Mouse (Mus musculus) hematopoietic multipotent progenitor cell, adult 10-12 weeks (in vitro differentiated cells): ENCODE data around the gene Olfr777. TPM values are rescaled to one million over a fixed set of nuclear protein-coding genes. Genes with fewer than 3 reads are reported as not detected.

Source experiments
- polyA plus RNA-seq: library from polyadenylated mRNA; stranded (reverse); fragments of >175 nt; gene quantifications from 2 replicates; pipeline ENCODE4 v1.2.3, GENCODE M21; 2012; ENCODE audit warnings: low replicate concordance

Gene Olfr777
- polyA plus RNA-seq: not detected in 2 replicates

DNA sequence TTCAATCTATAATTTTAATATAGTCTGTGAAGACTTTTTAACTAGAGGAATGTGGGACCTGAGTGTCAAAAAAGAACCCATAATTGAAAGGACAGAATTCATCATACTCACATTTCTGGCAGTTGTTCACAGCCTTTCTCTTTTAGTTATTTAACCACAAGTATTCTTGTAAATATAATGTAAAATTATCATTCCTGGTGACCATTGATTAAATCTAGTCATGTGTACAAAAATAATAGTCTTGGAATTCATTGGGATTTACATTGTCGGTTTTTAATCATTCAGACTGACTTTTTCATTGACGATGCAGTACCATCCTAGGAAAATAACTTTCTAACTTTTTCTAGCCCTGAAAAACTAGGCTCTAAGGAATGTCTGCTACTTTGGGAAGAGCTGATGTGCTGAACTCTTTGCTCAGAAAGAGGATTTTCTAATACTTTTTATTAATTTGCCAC is at the start of gene Olfr777:
Gene Olfr777 (minus strand): TSS at position 405 of the 455 bp plus-strand sequence.

DNA sequence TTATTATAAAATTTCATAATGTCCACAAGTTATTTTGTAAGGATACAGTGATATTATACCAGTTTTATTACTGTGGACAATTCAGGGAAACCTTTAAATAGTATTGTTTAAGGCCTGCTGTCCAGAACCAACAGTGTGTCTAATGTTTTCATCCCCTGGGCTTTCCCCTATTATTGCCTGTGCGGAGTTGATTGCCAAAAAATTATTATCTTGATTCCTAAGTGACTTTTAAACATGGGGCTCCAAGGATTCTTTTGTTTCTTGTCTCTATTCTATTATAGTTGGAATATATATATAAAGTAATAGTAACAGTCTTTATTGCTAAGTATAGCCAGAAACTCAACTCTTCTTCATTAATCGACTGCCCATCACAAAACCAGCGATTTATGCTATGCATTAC is 46.5 kb upstream of the Olfr777 start, which contains the start of gene Olfr780:
Gene Olfr780 (plus strand): TSS at position 301 of the 400 bp plus-strand sequence.

DNA sequence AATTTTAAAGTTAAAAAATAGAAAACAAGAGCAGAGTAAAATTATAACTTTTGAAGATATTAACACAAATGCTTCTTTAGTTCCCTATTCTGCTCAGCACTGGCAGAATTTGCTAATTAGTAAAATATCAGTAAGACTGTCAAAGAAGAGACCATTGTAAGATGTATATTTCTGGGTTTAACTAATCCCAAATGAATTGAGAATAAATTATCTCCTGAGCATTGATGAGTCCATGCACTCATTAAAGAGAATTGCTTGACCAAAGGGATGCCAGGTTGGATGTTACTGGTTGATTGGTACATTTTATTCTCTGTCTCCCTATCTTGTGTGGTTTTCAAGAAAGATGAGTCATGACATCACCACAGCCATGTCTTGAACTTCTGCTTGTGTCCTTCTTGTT is 12.5 kb downstream of the Olfr777 start, which contains the start of gene Olfr776:
Gene Olfr776 (plus strand): TSS at position 301 of the 400 bp plus-strand sequence.

DNA sequence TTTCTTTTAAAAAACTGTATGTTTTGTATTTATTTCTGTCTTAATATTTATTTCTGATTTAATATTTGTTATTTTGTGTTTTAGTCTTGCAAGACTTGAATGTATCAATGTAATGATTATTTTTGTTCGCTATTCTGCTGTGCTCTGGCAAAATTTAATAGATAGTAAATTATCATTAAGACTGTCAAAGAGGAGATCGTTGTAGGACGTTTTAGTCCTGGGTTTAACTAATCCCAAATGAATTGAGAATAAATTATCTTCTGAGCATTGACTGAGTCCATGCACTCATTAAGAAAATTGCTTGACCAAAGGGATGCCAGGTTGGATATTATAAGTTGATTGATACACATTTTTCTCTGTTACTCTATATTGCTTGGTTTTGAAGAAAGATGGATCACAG is 23.2 kb downstream of the Olfr777 start, which contains the start of gene Olfr775:
Gene Olfr775 (plus strand): TSS at position 301 of the 400 bp plus-strand sequence.

GRCm38 (mm10) chr10:129235904-129236303 is 35.4 kb downstream of the Olfr777 start, which contains the start of gene Olfr774:
Olfr774 (plus strand) TSS chr10:129236204.

Other genes starting within 250 kb of the Olfr777 start
- not detected in 2 replicates for gene Olfr764-ps1, start 231.6 kb downstream of the Olfr777 start, polyA plus RNA-seq
- gene Olfr765, start 221.5 kb downstream of the Olfr777 start, polyA plus RNA-seq: not detected in 2 replicates
- gene Olfr766-ps1, start 202.5 kb downstream of the Olfr777 start, polyA plus RNA-seq: not detected in 2 replicates
- not detected in 2 replicates for gene Olfr767, start 188.6 kb downstream of the Olfr777 start, polyA plus RNA-seq
- not detected in 2 replicates for gene Olfr768, start 172.1 kb downstream of the Olfr777 start, polyA plus RNA-seq
- gene Olfr769, start 153.6 kb downstream of the Olfr777 start, polyA plus RNA-seq: not detected in 2 replicates
- gene Olfr770, start 132.5 kb downstream of the Olfr777 start, polyA plus RNA-seq: not detected in 2 replicates
- not detected in 2 replicates for gene Olfr771, start 106.7 kb downstream of the Olfr777 start, polyA plus RNA-seq
- not detected in 2 replicates for gene Olfr772, start 93.6 kb downstream of the Olfr777 start, polyA plus RNA-seq
- gene Olfr773, start 84.1 kb downstream of the Olfr777 start, polyA plus RNA-seq: not detected in 2 replicates
- gene Olfr774, start 35.3 kb downstream of the Olfr777 start, polyA plus RNA-seq: not detected in 2 replicates
- gene Olfr775, start 23.1 kb downstream of the Olfr777 start, polyA plus RNA-seq: not detected in 2 replicates
- not detected in 2 replicates for gene Olfr776, start 12.4 kb downstream of the Olfr777 start, polyA plus RNA-seq
- gene Olfr780, start 46.6 kb upstream of the Olfr777 start, polyA plus RNA-seq: not detected in 2 replicates
- not detected in 2 replicates for gene Olfr781, start 57.4 kb upstream of the Olfr777 start, polyA plus RNA-seq
- not detected in 2 replicates for gene Olfr782, start 77.4 kb upstream of the Olfr777 start, polyA plus RNA-seq
- not detected in 2 replicates for gene Olfr784, start 112.6 kb upstream of the Olfr777 start, polyA plus RNA-seq
- gene Olfr785, start 133.9 kb upstream of the Olfr777 start, polyA plus RNA-seq: not detected in 2 replicates
- gene Olfr786, start 155.8 kb upstream of the Olfr777 start, polyA plus RNA-seq: not detected in 2 replicates
- not detected in 2 replicates for gene Olfr787, start 190.4 kb upstream of the Olfr777 start, polyA plus RNA-seq
- not detected in 2 replicates for gene Olfr788, start 199.5 kb upstream of the Olfr777 start, polyA plus RNA-seq
- not detected in 2 replicates for gene Olfr789, start 213.3 kb upstream of the Olfr777 start, polyA plus RNA-seq
- gene Olfr790, start 227.0 kb upstream of the Olfr777 start, polyA plus RNA-seq: not detected in 2 replicates